Mouse (Mus musculus): ENCODE measurements around the gene Cyp26c1.

Cyp26c1 gene

DNA sequence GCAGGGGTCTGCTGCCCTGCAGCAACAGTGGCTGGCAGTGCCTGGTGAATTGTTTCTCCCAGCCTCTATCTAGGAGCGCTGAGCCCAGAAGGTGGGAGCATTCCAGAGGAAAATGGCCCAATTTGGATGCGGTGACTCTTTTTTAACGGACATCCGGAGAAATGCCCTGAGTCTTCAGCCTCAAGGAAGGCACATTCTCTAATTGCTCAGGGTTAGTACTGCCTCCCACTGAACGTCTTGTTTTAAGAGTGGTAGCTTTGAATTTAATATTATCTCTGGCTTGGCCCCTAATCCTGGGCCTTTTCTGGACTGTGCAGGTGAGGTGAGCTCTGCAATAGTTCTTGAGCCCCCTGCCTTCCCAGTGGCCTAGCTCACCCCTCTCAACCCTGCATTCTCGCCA, at the start of gene Cyp26c1:
Gene Cyp26c1 (plus strand): TSS at position 301 of the 400 bp plus-strand sequence.
- DNase-seq (ENCODE audit: low spot score): no peak

DNA sequence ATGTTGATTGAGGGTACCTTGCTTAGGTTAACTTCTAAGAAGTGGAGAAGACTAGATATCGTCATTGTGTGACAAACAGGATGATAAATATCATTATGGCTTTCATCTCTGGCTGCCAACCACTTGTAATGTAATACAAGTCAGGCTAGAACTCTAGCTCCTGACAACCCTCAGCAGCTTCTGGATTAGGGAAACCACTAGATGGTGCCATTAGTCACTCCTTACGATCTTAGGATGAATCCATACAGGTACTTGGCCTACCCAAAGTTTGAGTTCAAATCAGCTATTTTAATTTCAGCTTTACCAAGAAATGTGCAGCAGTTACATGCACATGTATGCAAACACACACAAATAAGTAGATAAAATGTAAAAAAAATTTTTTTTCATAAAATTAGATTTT, 37.4 kb upstream of the Cyp26c1 start:
- no peak for DNase-seq (ENCODE audit: low spot score)

DNA sequence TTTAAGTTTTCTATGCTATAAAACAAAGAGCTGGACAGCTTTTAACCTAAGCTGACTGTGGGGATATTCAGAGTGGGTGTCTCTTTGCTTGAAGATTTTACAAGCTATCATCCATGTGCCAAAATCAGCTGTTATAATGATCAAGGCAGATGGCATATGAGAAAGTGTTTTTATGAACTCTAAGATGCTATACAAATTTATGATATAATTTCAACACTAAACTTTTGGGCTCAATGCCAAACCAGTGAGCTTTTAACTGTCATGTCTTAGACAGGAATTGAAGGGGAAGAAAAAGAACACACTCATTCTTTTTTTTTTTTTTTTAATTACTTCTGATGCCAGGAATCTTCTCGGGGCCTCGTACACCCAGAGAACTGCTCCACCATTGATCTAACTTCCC, 34.9 kb upstream of the Cyp26c1 start:
- DNase-seq (ENCODE audit: low spot score): no peak

DNA sequence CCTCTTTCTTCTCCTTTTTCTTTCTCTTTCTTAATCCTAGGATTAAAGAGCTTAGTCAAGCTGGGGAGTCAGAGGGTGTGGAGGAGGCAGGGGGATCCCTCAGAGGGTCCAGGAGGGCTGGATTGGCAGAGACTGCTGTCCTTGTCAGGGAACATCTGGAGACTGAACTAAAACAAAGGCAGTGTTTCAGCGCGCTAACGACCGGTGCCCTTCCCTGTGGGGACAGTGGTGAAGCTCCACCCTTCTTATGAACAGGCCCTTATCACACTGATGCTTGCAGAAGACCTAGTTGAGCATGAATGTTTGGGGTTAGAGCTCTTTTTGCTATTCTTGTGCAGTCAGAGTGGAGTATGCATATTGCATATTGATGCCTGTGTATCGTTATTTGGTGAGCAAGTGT, 31.4 kb upstream of the Cyp26c1 start:
- DNase-seq (ENCODE audit: low spot score): no peak

DNA sequence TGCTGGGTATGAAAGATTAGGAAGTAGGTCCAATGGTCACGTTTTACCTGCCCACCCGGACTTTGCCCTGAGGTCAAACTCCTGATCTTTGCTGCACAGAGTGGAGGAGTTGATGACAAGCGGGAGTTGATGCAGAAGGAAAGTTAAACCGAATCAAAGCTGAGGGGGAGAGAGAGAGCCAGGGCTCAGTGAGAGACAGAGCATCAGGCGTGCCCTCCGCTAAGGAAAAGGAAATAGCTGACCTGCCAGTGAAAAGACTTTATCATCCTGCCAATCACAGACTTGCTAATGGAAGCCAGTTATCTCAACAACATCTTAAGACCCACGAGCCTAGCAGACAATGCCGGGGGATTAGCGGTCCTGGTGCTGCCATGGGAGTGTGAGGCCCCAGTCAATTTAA, 28.9 kb upstream of the Cyp26c1 start:
- no peak for DNase-seq (ENCODE audit: low spot score)

DNA sequence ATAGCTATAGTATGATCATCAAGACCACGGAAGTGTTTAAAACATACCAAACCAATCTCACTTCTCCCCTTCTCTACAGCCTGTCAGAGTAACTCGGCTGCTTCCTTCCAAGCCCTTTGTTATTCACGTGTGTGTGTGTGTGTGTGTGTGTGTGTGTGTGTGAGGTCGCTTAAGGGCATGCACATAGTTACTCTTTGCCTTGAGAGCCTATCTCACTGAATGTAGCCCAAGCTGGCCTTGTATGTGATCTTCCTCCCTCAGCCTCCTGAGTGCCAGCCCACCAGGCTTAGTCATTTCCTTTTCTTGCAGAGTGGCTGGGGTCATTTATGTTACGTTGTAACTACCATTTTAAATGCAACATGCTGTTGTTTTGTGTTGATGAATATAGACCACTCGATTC, 20.1 kb upstream of the Cyp26c1 start:
- DNase-seq (ENCODE audit: low spot score): no peak

DNA sequence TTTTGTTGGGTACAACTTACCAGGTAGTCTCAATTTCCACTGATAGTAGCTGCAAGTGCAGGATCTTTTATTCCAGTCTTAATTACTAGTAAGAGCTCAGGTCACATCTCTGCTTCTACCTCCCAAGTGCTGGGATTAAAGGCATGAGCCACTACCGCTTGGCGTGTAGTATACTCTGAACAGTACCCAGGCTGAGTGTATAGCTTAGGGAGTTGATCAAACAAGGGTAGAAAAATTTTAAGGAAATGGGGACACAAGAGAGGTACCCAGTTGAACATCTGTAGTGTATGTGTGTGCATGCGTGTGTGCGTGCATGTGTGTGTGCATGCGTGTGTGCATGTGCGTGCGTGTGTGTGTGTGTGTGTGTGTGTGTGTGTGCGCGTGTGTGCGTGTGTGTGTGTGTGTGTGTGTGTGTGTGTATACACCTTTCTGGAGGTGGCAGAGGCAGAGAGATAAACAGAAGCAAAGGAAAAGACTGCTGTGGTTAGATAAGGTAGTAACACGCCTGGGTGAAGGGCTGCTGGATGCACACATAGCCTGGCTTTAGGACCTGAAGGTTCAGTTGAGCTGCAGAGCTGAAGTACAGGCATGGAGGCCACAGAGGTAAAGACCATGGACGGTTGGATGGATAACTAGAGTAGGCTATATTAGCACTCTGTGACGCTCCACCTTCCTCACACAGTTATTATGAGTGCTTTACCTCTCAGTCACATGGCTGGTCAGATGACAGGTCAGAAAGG, 17.4 kb upstream of the Cyp26c1 start:
- no peak for DNase-seq (ENCODE audit: low spot score)

DNA sequence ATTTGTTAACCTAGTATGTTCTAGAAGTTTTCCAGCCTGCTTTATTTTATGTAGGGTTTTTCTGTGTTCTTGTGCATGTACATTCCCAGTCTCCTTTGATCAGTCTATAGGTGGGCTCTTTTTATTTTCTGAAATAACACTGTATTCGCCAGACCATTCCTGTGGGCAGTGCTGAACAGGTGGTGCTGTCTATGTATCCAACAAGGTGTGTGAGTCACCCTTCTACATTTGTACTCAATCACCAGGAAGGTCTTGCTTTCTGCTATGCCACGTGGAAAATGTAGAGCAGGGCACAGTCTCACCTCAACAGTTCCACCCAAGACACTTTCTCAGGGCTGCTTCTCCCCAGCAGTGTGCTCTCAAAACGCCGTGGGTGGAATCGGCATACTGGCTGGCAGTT, 16.7 kb upstream of the Cyp26c1 start:
- DNase-seq (ENCODE audit: low spot score): no peak

DNA sequence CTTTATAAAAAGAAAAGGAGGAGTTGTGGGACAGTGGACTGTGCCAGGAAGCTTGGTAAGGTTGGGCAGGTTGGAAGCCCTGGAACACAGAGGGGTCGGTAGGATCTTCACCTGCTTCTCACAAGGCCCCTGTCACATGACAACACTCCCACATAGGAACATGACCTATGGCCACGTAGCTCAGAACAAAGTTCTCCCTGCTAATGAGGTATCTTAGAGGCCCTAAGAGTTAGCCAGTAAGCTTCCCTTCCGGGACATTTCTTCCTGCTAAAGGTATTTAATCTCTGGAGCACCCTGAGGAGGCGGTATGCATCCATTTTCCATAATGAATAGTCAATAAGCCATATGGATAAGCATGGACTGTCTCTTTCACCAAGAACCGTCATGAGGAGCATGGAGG, 15.9 kb upstream of the Cyp26c1 start:
- DNase-seq (ENCODE audit: low spot score): no peak

DNA sequence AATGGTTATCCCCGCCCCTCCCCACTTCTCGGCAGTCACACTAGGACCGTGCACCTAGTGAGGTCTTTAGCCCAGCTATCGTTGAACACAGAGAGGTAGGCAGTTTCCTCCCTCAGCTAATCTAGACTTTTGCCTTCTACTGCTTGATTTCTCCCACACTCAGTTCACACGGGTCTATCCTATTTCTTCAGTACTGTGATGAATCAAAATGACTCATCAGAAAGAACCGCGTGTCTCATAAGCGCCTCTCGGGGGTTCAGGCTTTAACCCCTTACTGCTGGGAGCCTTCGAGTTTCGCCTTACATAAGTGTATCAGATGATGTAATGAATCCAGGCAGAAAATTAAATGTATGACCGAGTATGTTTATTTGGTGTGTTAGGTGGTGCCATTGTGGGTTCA, 12.0 kb upstream of the Cyp26c1 start:
- DNase-seq (ENCODE audit: low spot score): no peak

DNA sequence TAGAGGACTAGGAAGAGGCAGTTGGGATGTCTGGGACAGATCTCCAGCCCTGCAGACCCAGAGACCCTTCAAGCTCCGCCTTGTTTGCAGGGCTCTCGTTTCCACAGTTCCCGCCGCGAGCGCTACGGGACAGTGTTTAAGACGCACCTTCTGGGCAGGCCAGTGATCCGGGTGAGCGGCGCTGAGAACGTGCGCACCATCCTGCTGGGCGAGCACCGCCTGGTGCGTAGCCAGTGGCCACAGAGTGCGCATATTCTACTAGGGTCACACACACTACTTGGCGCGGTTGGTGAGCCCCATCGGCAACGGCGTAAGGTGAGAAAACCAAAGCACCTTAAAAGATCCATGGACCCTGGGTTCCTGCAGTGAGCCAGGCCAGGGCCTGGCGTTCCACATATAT, 966 bp downstream of the Cyp26c1 start:
- DNase-seq (ENCODE audit: low spot score): no peak

DNA sequence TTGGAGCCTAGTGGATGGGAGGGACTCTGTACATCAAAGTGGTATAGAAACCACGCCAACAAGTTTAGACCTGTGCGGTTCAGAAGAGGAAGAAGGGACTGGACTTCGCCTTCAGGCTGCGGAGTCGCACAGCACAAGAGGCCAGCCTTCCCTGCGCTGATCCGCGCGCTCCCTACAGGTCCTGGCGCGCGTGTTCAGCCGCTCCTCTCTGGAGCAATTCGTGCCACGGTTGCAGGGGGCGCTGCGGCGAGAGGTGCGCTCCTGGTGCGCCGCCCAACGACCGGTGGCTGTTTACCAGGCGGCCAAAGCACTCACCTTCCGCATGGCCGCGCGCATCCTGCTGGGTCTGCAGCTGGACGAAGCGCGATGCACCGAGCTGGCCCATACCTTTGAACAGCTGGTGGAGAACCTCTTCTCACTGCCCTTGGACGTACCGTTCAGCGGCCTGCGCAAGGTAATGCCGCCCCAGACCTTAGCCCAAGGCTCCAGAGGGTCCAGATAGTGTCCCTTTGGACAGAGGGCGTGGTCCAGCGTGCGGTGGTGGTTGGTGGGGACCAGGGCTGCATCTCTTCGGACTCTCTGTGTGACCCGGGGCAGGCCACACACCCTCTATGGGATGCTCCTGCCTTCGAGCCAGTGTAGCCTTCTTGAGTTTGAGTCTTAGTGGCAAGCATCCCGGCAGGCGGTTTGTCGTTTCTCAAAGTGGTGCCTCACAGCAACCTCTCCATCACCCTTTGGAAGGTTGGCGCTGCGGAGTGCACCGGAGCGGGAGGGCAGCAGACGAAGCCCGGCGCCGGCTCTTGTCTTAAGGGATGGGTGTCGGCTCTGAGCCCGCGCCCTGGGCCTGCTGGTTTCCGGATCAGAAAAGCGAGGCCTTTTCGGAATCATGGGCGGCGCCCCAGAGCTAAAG, 1.8 kb downstream of the Cyp26c1 start:
- DNase-seq (ENCODE audit: low spot score): no peak

DNA sequence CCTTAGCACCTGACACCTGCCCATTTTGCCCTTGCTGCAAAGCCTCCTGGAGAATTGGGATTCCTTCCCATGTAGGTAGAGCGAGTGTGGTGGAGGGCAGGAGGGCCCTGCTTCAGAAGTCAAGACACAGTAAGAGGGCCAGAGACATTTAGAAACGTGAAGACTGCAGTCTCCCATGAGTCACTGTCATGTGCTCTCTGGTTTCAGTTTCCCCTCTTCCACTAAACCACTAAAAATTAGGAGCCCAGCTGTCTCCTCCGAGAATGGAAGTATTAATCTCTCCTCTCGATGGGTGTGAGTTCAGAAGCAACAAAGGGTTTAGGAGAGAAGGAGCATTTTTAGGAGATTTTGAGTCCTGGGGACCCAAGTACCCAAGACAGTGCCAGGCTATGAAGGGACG, 4.1 kb downstream of the Cyp26c1 start:
- DNase-seq (ENCODE audit: low spot score): no peak

DNA sequence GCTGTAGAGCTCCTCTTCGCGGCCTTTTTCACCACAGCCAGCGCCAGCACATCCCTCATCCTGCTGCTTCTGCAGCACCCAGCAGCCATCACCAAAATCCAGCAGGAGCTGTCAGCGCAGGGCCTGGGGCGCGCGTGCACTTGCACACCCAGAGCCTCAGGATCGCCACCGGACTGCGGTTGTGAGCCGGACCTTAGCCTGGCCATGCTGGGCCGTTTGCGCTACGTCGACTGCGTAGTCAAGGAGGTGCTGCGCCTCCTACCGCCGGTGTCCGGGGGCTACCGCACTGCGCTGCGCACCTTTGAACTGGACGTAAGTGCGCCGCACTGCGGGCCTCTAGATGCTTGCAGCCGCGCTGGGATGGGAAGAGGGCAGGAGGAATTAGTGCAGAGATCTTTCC, 5.3 kb downstream of the Cyp26c1 start:
- no peak for DNase-seq (ENCODE audit: low spot score)

DNA sequence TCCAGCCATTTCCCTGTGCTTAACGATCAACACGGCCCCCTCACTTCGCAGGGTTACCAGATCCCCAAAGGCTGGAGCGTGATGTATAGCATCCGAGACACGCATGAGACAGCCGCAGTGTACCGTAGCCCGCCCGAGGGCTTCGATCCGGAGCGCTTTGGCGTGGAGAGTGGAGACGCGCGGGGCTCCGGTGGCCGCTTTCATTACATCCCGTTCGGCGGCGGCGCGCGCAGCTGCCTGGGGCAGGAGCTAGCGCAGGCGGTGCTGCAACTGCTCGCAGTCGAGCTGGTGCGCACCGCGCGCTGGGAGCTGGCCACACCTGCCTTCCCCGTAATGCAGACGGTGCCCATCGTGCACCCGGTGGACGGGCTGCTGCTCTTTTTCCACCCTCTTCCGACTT, 7.5 kb downstream of the Cyp26c1 start:
- no peak for DNase-seq (ENCODE audit: low spot score)

DNA sequence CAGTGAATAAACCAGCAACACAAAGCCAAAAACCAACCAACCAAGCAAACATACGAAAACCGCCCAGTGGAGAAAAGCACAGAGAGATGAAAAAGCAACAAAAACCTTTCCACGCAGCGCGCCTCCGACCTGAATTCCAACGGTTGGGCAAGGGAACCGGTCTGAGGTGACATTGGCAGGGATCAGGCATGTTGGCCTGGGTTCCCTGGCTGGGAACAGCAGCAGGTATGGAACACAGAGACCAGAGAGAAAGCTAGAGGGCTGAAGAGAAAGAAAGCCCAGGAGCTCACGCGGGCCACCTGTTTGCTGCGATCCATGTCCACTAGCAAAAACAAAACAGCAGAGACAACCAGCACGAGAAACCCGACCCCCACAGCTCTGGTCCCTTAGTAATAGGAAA, 9.8 kb downstream of the Cyp26c1 start:
- no peak for DNase-seq (ENCODE audit: low spot score)

DNA sequence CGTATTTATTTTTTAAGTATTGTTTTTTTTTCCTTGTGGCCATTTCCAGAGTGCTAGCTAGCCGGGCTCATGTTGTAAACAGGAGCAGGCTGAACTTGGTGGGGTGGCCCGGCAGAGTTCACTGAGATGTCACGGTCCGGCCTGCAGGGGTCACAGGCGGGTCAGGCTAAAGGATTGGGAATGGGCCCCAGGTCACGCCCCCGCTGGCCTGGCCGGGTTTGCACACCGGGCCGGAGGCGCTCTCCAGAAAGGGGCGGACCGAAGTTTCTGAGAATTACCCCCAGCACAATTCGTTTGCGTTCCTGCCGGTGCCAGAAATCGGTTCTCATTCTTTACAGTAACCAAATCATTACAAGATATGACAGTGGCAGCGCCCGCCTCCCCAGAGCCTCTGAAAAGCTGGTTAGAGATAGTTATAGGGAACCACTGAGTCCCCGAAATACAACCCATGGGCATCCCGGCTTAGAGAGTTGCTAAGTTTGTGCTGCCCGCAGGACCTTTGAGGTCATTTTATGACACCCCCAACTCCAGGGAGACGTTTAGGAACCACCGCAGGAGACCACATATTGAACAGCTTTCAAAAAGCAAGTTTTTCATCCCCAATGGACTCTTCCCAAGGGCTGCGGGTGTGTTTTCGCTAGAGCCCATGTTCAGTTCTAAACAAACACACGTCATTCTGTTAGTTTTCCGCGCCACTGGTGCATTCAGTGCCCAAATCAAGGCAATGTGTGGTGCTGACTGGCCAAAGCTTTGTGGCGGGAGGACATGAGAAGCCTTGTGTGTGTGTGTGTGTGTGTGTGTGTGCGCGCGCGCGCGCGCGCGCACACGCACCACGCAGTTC, 10.6 kb downstream of the Cyp26c1 start:
- DNase-seq (ENCODE audit: low spot score): no peak

DNA sequence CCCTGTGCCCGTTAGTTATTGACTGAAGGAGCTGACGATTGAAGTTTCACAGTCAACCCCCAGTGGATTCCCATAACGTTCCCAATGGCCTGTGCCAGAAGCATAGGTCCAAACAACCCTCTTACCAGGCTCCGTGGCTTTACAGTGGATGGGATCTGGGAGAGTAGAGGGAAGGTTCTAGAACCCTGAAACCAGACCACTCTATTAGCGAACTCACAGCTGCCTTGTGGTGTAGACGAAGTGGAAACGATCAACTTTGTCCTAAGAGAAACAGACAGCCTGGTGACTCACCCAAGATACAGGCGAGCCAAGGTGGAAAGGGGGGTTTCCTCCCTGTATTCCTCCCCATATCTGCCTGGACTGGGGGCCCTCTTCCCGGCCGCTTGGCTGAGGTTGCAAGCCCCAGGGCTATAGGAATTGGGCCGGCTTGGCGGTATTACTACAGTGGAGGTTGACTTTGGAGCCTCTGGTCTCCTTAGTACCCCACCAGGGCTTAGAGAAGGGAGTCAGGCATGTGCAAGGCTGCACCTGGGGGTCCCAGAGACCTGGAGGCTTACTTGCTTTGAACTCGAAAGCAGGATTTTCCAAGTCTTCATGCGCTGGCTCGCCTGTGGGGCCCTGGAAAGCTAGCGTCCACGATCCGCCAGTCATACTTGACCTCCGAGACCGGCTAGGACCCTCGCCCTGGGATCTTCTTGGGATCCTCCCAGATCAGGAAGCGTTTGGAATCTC, 11.4 kb downstream of the Cyp26c1 start:
- no peak for DNase-seq (ENCODE audit: low spot score)

DNA sequence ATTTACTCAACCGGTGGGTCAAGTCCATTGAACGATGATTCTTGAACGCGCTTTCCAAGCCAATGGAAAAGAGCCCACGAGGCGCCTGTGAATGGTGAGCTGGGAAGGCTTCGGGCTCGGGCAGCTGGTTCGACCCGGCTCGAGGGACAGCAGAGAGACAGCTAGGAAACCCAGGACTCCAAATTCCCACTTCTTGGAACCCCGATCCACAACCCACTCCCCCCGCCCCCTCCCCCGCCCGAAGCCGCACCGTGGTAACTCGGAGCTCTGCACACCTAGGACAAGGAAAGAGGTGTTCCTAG, 11.9 kb downstream of the Cyp26c1 start:
- DNase-seq (ENCODE audit: low spot score): no peak

DNA sequence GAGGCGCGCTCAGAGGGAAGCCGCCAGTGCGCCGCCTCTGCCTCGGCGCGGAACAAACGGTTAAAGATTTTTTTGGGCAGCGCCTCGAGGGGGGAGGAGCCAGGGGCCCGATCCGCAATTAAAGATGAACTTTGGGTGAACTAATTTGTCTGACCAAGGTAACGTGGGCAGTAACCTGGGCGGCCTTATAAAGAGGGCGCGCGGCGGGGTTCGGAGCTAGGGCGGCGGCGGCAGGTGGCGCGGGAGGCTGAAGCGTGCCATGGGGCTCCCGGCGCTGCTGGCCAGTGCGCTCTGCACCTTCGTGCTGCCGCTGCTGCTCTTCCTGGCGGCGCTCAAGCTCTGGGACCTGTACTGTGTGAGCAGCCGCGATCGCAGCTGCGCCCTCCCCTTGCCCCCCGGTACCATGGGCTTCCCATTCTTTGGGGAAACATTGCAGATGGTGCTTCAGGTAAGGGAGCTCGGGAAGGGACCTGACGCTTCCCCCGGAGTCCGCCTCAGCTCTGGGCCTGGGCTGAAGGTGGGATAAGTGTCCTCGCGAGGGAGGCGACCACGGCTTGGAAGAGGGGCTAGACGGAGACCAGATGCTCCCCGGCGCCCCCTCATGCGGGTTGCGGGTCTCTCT, 12.4 kb downstream of the Cyp26c1 start, which contains the start of gene Cyp26a1:
Gene Cyp26a1 (plus strand): TSS at position 148 of the 622 bp plus-strand sequence.
- DNase-seq (ENCODE audit: low spot score): no peak
